Mouse (Mus musculus) stomach, embryonic 14.5 days (tissue): ENCODE results near the gene Smg5. TPM values are rescaled to one million over a fixed set of nuclear protein-coding genes. Genes with fewer than 3 reads are reported as not detected.
A peak's percentile ranks its signal among the peaks of the same experiment; 100 is the strongest.
"Not testable (repeated sequence)": the region's sequence is repeated elsewhere in the genome, so short reads cannot be mapped to it uniquely, and the experiment has no call there.

Source experiments
- ATAC-seq: fragments of 200-750 bp; cut with Nextera tagmentation; 2 replicates; pipeline ENCODE4 v1.8.0; 2017; ENCODE audit warnings: low read depth, moderate TSS enrichment; ENCODE audit not compliant: insufficient number of reproducible peaks, insufficient read depth, low FRiP score
- H3K27ac ChIP-seq: fragments of 300-500 bp; sonication (generic); 2 replicates; pipeline ENCODE4 v1.5.1; 2014; ENCODE audit warnings: mild to moderate bottlenecking, low read length, moderate library complexity, mixed read lengths
- H3K27me3 ChIP-seq: fragments of 300-500 bp; sonication (generic); 2 replicates; pipeline ENCODE4 v1.6.1; 2014; ENCODE audit warnings: low read length, control low read depth, mixed read lengths; ENCODE audit not compliant: control insufficient read depth, insufficient read depth
- H3K36me3 ChIP-seq: fragments of 300-500 bp; sonication (generic); 2 replicates; pipeline ENCODE4 v1.6.1; 2014; ENCODE audit warnings: mild to moderate bottlenecking, control low read depth, low read length, moderate library complexity, mixed read lengths; ENCODE audit not compliant: control insufficient read depth, insufficient read depth
- H3K4me1 ChIP-seq: fragments of 300-500 bp; sonication (generic); 2 replicates; pipeline ENCODE4 v1.6.1; 2014; ENCODE audit warnings: low read length, control low read depth, mixed read lengths; ENCODE audit not compliant: control insufficient read depth, insufficient read depth
- H3K4me2 ChIP-seq: fragments of 300-500 bp; sonication (generic); replicated peaks from 2 replicates; pipeline ENCODE4 v1.6.1; 2014; ENCODE audit warnings: low read depth, low read length, control low read depth
- H3K4me3 ChIP-seq: fragments of 300-500 bp; sonication (generic); 2 replicates; pipeline ENCODE4 v1.5.1; 2014; ENCODE audit warnings: low read depth, low read length, control low read depth
- H3K9ac ChIP-seq: fragments of 300-500 bp; sonication (generic); replicated peaks from 2 replicates; pipeline ENCODE4 v1.6.1; 2014; ENCODE audit warnings: low read depth, mild to moderate bottlenecking, control low read depth, low read length, moderate library complexity, mixed read lengths
- H3K9me3 ChIP-seq: fragments of 300-500 bp; sonication (generic); 2 replicates; pipeline ENCODE4 v1.6.1; 2016; ENCODE audit warnings: low read depth, low read length, control low read depth; ENCODE audit not compliant: control insufficient read depth
- WGBS: fragments of 180-500 bp; shearing (Covaris S2); extraction: QIAGEN DNeasy Blood & Tissue Kit; methylation state at CpG from one replicate; pipeline ENCODE4 v1.1.7; 2014; 5-methylcytosine and 5-hydroxymethylcytosine counted together
- polyA plus RNA-seq: library from polyadenylated mRNA; unstranded; fragments of >200 nt; fragmentation: Nextera tagmentation; extraction: Ambion mirVana; gene quantifications from 2 replicates; pipeline ENCODE4 v1.2.1, GENCODE M21; 2014

Smg5 gene
- 38.9 and 39.4 TPM in 2 replicates for polyA plus RNA-seq

DNA sequence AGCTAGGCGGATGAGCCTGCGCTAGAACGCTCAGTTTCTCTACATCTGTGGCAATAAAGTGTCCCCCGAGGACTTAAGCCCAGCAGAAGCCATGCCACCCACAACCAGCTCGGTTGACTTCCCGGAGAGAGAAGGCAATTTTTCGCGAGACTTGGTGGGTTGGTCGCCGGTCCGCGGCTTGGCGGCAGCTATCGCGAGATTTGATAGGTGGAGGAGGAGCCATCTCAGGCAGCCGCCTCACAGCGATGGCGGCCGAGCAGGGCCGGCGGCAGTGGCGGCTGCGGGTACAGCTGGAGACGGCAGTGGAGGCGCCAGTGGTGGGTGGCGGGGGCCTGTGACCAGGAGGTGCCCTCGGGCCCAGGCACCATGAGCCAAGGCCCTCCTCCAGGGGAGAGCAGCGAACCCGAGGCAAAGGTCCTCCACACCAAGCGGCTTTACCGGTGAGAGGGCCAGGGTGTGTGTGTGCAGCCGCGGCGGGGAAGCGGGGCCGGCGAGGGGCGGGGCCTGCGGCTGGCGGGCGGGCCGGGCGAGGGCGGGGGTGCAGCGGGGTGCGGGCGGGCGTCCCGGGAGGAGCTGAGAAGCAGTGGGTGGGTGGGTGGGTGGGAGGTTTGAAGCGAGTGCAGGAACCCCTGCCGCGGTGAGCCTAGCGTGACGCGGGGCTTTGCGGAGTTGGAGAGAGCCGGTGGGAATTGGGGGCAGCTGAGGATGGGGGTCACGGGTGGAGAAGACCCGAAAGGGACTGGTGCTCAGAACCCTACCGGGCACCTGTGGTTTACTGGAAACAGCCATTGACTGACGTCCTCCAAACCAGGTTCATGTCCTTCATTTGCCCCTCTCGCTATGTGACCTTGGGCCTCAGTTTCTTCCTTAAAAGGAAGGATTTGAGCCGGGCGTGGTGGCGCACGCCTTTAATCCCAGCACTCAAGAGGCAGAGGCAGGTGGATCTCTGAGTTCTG is at the start of gene Smg5, which contains the start of gene Tmem79:
Gene Smg5 (plus strand): TSS at position 203 of the 956 bp plus-strand sequence.
Gene Tmem79 (minus strand): TSS at position 91 of the 956 bp plus-strand sequence.
- no peaks in the 10 kb centered on the region for H3K27me3 ChIP-seq
- peak; percentile 89 for ATAC-seq
- WGBS: 2% methylated on average over 65 of the region's 66 CpGs

DNA sequence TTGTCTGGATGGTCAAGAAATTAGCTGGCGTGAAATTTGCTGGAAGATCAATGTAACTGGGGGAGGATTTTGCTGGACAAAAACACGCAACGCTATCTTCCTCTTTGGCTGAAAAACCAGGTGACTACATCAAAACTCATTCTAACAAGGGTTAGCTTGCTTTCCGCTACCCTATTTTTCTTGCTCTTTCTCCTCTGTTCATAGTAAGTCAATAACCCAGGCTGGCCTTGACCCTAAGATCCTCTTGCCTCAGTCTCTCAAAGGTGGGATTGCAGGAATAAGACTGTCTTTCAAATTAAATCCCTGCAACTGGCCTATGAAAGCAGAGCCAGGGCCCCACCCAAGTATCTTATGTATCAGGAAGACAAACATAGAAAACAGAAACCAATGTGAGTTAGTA is 49.0 kb upstream of the Smg5 start, which contains the start of gene Gm38392:
Gene Gm38392 (minus strand): TSS at position 101 of the 400 bp plus-strand sequence.
- WGBS: 97% methylated on average over 4 of the region's 4 CpGs
- H3K4me2 ChIP-seq: no peak within 1 kb of the TSS
- H3K27ac ChIP-seq: no peak within 1 kb of the TSS
- H3K9me3 ChIP-seq: no peaks in the 10 kb centered on the region
- H3K36me3 ChIP-seq: no peaks in the 10 kb centered on the region
- no peak within 1 kb of the TSS for H3K4me3 ChIP-seq
- no peak for ATAC-seq
- H3K4me1 ChIP-seq: no peaks in the 10 kb centered on the region
- no peak within 1 kb of the TSS for H3K9ac ChIP-seq
- H3K27me3 ChIP-seq: no peaks in the 10 kb centered on the region

More for the DNA sequence above, at the start of gene Smg5, which contains the start of gene Tmem79:
- H3K4me1 ChIP-seq: peaks cover 18% of the 10 kb centered on the region
- H3K4me3 ChIP-seq: peak within 1 kb of the TSS; percentile 70
- no peaks in the 10 kb centered on the region for H3K36me3 ChIP-seq
- peak within 1 kb of the TSS; percentile 80 for H3K9ac ChIP-seq
- no peaks in the 10 kb centered on the region for H3K9me3 ChIP-seq
- H3K27ac ChIP-seq: peak within 1 kb of the TSS; percentile 94
- H3K4me2 ChIP-seq: peak within 1 kb of the TSS; percentile 51

GRCm38 (mm10) chr3:88288133-88288713 is 47.8 kb upstream of the Smg5 start:
- not testable (repeated sequence) for H3K4me2 ChIP-seq, H3K9ac ChIP-seq, H3K27ac ChIP-seq, H3K4me3 ChIP-seq, H3K4me1 ChIP-seq, H3K9me3 ChIP-seq, ATAC-seq, H3K36me3 ChIP-seq, H3K27me3 ChIP-seq
- WGBS: 80% methylated on average over 8 of the region's 10 CpGs

DNA sequence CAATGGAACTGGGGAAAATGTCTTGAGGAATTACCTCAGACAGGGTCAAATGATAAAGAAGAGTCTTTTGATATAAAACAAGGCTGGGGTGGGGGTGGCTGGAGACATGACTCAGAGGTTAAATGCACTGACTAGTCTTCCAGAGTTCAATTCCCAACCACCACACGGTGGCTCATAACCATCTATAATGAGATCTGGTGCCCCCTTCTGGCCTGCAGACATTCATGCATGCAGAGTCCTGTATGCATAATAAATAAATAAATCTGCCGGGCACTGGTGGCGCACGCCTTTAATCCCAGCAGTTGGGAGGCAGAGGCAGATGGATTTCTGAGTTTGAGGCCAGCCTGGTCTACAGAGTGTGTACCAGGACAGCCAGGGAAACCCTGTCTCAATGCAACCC is 44.1 kb upstream of the Smg5 start:
- Histone ChIP-seq H3K27ac (no peak overlapping the region), H3K4me3 (no peak overlapping the region), H3K36me3 (no peaks in the 10 kb centered on the region), H3K9ac (no peak overlapping the region), H3K4me2 (no peak overlapping the region), H3K4me1 (no peaks in the 10 kb centered on the region), H3K9me3 (no peaks in the 10 kb centered on the region), H3K27me3 (no peaks in the 10 kb centered on the region)
- WGBS: 57% methylated on average over 4 of the region's 4 CpGs
- no peak for ATAC-seq

GRCm38 (mm10) chr3:88295272-88295671 is 40.8 kb upstream of the Smg5 start:
- H3K4me3 ChIP-seq, H3K27ac ChIP-seq, H3K9ac ChIP-seq, ATAC-seq, H3K9me3 ChIP-seq, H3K4me1 ChIP-seq, H3K27me3 ChIP-seq: not testable (repeated sequence)
- 51% methylated on average over 1 of the region's 1 CpGs for WGBS
- peaks cover 12% of the 10 kb centered on the region for H3K36me3 ChIP-seq
- peak overlapping the region; percentile 80; the same call in 1 of the 2 replicates for H3K4me2 ChIP-seq

DNA sequence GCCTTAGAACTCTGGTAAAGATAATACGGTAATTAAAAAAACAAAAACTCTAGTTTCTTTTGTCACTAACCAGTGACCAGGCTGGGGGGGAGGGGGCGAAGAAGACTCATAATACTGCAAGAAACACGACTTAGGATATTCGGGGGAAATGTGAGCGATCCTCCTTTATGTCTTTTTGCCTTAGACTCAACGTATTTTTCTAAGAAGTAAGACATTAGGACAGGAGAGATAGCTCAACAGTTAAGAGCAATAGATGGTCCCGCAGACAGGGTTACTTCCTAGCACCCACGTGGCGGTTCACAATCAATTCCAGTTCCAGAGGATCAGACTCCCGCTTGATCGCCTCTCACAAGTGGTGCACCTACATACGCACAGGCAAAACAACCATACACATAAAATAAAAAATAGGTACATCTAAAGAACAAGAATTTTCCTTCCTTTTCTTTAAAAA is 39.9 kb upstream of the Smg5 start:
- under 1% methylated on average over 12 of the region's 12 CpGs for WGBS

GRCm38 (mm10) chr3:88296561-88297318 is 39.3 kb upstream of the Smg5 start, which contains the start of the genes Tsacc and Cct3:
TSS of gene Tsacc (minus strand) at chr3:88296999.
TSS of gene Cct3 (plus strand) at chr3:88297116.
- under 1% methylated on average over 44 of the region's 44 CpGs for WGBS
- peak; percentile 98 for ATAC-seq
- no peaks in the 10 kb centered on the region for H3K27me3 ChIP-seq
- peak within 1 kb of the TSS; percentile 95 for H3K27ac ChIP-seq
- peak within 1 kb of the TSS; percentile 89 for H3K4me3 ChIP-seq
- peaks cover 27% of the 10 kb centered on the region for H3K36me3 ChIP-seq
- no peaks in the 10 kb centered on the region for H3K9me3 ChIP-seq
- H3K4me2 ChIP-seq: peak within 1 kb of the TSS; percentile 80
- H3K4me1 ChIP-seq: peaks cover 7% of the 10 kb centered on the region; the same call in 1 of the 2 replicates
- H3K9ac ChIP-seq: peak within 1 kb of the TSS; percentile 85

More for the DNA sequence above, 39.9 kb upstream of the Smg5 start:
- H3K9ac ChIP-seq: peak overlapping the region; percentile 45
- peak overlapping the region; percentile 89 for H3K4me3 ChIP-seq
- H3K4me2 ChIP-seq: peak overlapping the region; percentile 80
- H3K27me3 ChIP-seq: no peaks in the 10 kb centered on the region
- no peaks in the 10 kb centered on the region for H3K9me3 ChIP-seq
- peaks cover 7% of the 10 kb centered on the region; the same call in 1 of the 2 replicates for H3K4me1 ChIP-seq
- H3K36me3 ChIP-seq: peaks cover 21% of the 10 kb centered on the region
- peak overlapping the region; percentile 95 for H3K27ac ChIP-seq
- ATAC-seq: peak; percentile 19; the same call in 1 of the 2 replicates
